Mouse (Mus musculus) myocyte (in vitro differentiated cells): Measurements from ENCODE around the gene Dnajb4.

ENCODE experiments used
- CEBPB ChIP-seq: IDR thresholded peaks from 2 replicates; pipeline ENCODE4 v1.6.1; 2011; ENCODE audit warnings: mild to moderate bottlenecking, moderate library complexity; ENCODE audit not compliant: poor library complexity, insufficient read depth, severe bottlenecking
- E2F4 ChIP-seq: IDR thresholded peaks from one replicate; pipeline ENCODE4 v1.6.1; 2011; ENCODE audit warnings: mild to moderate bottlenecking, control low read depth, moderate library complexity; ENCODE audit not compliant: insufficient read depth
- MAX ChIP-seq: IDR thresholded peaks from one replicate; pipeline ENCODE4 v1.6.1; 2011; ENCODE audit warnings: low read depth, mild to moderate bottlenecking, control low read depth
- POLR2A ChIP-seq: IDR thresholded peaks from one replicate; pipeline ENCODE4 v1.6.1; 2011; ENCODE audit warnings: low read depth, mild to moderate bottlenecking, control low read depth, moderate library complexity; ENCODE audit not compliant: insufficient read length
- POLR2AphosphoS2 ChIP-seq: IDR thresholded peaks from one replicate; pipeline ENCODE4 v1.6.1; 2011; ENCODE audit warnings: low read depth, control low read depth; ENCODE audit not compliant: insufficient read length
- REST ChIP-seq: IDR thresholded peaks from one replicate; pipeline ENCODE4 v1.6.1; 2011; ENCODE audit warnings: mild to moderate bottlenecking, control low read depth, moderate library complexity; ENCODE audit not compliant: insufficient read depth, insufficient read length
- TCF12 ChIP-seq: IDR thresholded peaks from one replicate; pipeline ENCODE4 v1.6.1; 2011; ENCODE audit warnings: mild to moderate bottlenecking, control low read depth; ENCODE audit not compliant: poor library complexity, insufficient read depth, severe bottlenecking
- USF1 ChIP-seq: IDR thresholded peaks from one replicate; pipeline ENCODE4 v1.6.1; 2011; ENCODE audit warnings: low read depth, mild to moderate bottlenecking, control low read depth, moderate library complexity

GRCm38 (mm10) chr3:152193635-152194097 lies 16.4 kb downstream of the Dnajb4 start:
- TF ChIP-seq TCF12 = no peak
- TF ChIP-seq POLR2A = peak; percentile 82
- TF ChIP-seq MAX = no peak
- TF ChIP-seq USF1 = no peak
- TF ChIP-seq E2F4 = no peak
- TF ChIP-seq POLR2AphosphoS2 = peak; percentile 94
- TF ChIP-seq REST = no peak
- no peak for TF ChIP-seq CEBPB
